Mouse (Mus musculus) embryonic fibroblast, embryonic 13.5 days (primary cell): Measurements from ENCODE around the gene 6030445D17Rik.

Source experiments
- CTCF ChIP-seq: IDR thresholded peaks from 2 replicates; pipeline ENCODE4 v1.5.1; 2011; ENCODE audit warnings: mild to moderate bottlenecking, control low read depth, low read length, moderate library complexity, borderline replicate concordance; ENCODE audit not compliant: insufficient read depth
- POLR2A ChIP-seq: IDR thresholded peaks from 2 replicates; pipeline ENCODE4 v1.6.1; 2011; ENCODE audit warnings: low read depth, mild to moderate bottlenecking, control low read depth, low read length, moderate library complexity

- no peak for TF ChIP-seq POLR2A
- no peak for TF ChIP-seq CTCF
These were observed 42.7 kb upstream of the 6030445D17Rik start for GRCm38 (mm10) chr4:136419386-136419785.
